Mouse (Mus musculus) layer of hippocampus, adult 6 months (tissue): ENCODE measurements around the gene Gm3633. TPM values are rescaled to one million over a fixed set of nuclear protein-coding genes. Genes with fewer than 3 reads are reported as not detected.

ENCODE experiments used
- long read RNA-seq, 2 experiments: library from polyadenylated mRNA; unstranded; transcript quantifications; one replicate each; pipeline ENCODE4 v2.0.0; 2019 to 2020
- microRNA-seq: library from miRNA; unstranded; fragments of <30 nt; microRNA quantifications from one replicate; pipeline ENCODE4 v1.2.0, GENCODE M21; 2020
- polyA plus RNA-seq: library from polyadenylated mRNA; unstranded; fragments of <200 nt; fragmentation: Nextera tagmentation; gene quantifications from 2 replicates; pipeline ENCODE4 v1.2.3, GENCODE M21; 2021

Gene Gm3633
- not detected in 2 replicates for polyA plus RNA-seq
- long read RNA-seq, experiment 1, result 0 reads
- long read RNA-seq, experiment 2, result 0 reads

DNA sequence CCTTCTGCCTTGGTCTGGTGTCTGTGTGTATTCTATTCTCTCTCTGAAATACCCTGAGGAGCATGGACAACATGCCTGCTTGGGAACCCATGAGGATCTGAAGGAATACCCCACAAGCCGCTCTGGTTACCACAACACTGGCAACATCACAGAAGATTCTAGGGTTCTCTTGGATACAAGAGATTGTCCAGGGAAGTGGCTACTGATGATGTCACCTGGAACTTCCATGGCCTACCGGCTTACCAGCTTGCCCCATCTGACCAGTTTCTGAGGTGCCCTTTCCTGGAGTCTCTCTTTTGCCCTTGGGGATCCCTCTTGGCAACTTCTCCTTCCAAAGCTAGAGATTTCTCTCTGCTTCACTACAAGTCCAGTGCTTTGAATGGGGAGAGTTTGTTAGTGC is at the start of gene Gm3633:
Gene Gm3633, minus strand, starts transcription at position 101 of the 400 bp plus-strand sequence.

DNA sequence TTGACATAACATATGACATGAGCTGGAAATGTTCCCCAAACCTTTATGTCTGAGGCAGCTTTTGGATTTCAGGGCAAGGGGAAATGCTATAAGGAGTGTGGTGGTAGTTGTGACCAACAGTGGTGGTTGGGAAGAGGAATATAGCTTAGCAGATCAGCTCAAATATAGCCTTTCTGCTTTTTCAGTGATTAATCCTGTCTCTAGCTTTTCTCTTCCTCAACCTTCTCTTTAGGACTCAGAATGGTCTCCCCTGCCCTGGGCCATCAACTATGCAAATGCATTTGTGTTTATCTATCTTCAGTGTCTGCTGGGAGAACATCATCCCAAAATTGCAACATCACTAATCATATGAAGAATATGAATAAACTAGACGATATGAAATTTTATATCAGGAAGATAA is 13.9 kb upstream of the Gm3633 start, which contains the start of gene Gm10378:
Gene Gm10378, plus strand, starts transcription at position 301 of the 400 bp plus-strand sequence.

DNA sequence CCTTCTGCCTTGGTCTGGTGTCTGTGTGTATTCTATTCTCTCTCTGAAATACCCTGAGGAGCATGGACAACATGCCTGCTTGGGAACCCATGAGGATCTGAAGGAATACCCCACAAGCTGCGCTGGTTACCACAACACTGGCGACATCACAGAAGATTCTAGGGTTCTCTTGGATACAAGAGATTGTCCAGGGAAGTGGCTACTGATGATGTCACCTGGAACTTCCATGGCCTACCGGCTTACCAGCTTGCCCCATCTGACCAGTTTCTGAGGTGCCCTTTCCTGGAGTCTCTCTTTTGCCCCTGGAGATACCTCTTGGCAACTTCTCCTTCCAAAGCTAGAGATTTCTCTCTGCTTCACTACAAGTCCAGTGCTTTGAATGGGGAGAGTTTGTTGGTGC is 41.9 kb downstream of the Gm3633 start, which contains the start of gene Gm17124:
Gene Gm17124, minus strand, starts transcription at position 101 of the 400 bp plus-strand sequence.

Small RNA genes lying within 50 kb of the gene (microRNA-seq; reads per million reads assigned to microRNA genes)
- gene Gm23620 (not detected), gene Gm25228 (not detected)

Other genes with a start within 250 kb of the Gm3633 start
- gene Gm8005, start 202.2 kb downstream of the Gm3633 start, polyA plus RNA-seq, result not detected in 2 replicates
- not detected in 2 replicates for gene Gm8011, start 178.0 kb downstream of the Gm3633 start, polyA plus RNA-seq
- gene Gm8020, start 139.6 kb downstream of the Gm3633 start, polyA plus RNA-seq, result not detected in 2 replicates
- not detected in 2 replicates for gene Gm8024, start 117.6 kb downstream of the Gm3633 start, polyA plus RNA-seq
- gene Gm17124, start 42.0 kb downstream of the Gm3633 start, polyA plus RNA-seq, result not detected in 2 replicates
- not detected in 2 replicates for gene Gm10378, start 14.0 kb upstream of the Gm3633 start, polyA plus RNA-seq
- gene Gm3015, start 126.9 kb upstream of the Gm3633 start, polyA plus RNA-seq, result not detected in 2 replicates
- gene Gm10377, start 156.1 kb upstream of the Gm3633 start, polyA plus RNA-seq, result not detected in 2 replicates
- not detected in 2 replicates for gene Gm21977, start 211.6 kb upstream of the Gm3633 start, polyA plus RNA-seq